Mouse (Mus musculus): Measurements from ENCODE around the gene Olfr1150-ps1. TPM values are rescaled to one million over a fixed set of nuclear protein-coding genes. Genes with fewer than 3 reads are reported as not detected.

Gene Olfr1150-ps1
- not detected for total RNA-seq (2021)

DNA sequence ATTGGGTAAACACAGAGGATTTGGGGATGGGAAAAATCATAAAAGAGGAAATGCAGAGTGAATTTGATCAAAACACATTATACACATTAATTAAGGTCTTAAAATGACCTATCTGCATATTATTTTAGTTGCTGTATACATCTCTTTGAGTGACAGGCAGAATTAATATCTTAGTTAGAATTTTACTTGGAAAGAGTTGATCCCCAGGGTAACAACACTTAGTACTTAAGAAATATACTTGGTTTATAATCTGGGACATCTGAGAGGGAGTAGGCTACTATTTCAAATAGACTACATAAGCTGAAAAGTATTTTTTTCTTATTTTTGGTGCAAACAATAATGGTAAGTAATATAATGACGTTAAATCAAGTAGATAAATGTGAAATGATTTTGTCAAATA lies at the start of gene Olfr1150-ps1:
Olfr1150-ps1 (plus strand) TSS at position 301 of the 400 bp plus-strand sequence.
- no peak for DNase-seq (ENCODE audit: extremely low spot score in 1 of 2, low spot score in 1 of 2)

GRCm38 (mm10) chr2:87800292-87800691 lies 43.5 kb upstream of the Olfr1150-ps1 start, which contains the start of gene Olfr1143:
Olfr1143 (plus strand) TSS chr2:87800592.
- DNase-seq (ENCODE audit: extremely low spot score in 1 of 2, low spot score in 1 of 2) = no peak

GRCm38 (mm10) chr2:87809522-87809921 lies 34.3 kb upstream of the Olfr1150-ps1 start, which contains the start of gene Olfr1145:
Olfr1145 (plus strand) TSS chr2:87809822.
- no peak for DNase-seq (ENCODE audit: extremely low spot score in 1 of 2, low spot score in 1 of 2)

- no peak for DNase-seq (ENCODE audit: extremely low spot score in 1 of 2, low spot score in 1 of 2)
These were observed 13.6 kb upstream of the Olfr1150-ps1 start, which contains the start of gene Olfr1148 for GRCm38 (mm10) chr2:87830233-87830632. Olfr1148 (plus strand) TSS chr2:87830533.

DNA sequence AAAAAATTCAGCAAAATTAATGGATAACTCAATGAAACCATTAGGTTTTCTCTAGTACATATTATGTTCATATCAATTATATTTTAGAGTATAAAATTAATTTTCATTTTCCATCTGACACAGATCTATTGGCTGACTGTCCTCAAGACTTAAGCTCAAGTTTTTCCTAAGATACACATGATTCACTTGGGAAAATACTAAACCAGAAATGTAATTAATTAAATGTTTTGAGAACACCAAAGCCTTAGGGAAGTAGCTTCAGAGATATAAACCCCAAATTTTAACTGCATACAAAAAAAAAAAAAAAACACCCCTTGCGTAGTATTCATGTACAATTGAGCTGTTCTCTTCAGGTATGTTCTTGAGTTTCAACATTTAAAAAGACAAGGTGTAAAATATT lies 11.8 kb downstream of the Olfr1150-ps1 start, which contains the start of gene Olfr1151:
Olfr1151 (plus strand) TSS at position 301 of the 400 bp plus-strand sequence.
- DNase-seq (ENCODE audit: extremely low spot score in 1 of 2, low spot score in 1 of 2) = no peak

GRCm38 (mm10) chr2:87866192-87866591 lies 22.4 kb downstream of the Olfr1150-ps1 start, which contains the start of gene Olfr1152:
Olfr1152 (plus strand) TSS chr2:87866492.
- DNase-seq (ENCODE audit: extremely low spot score in 1 of 2, low spot score in 1 of 2) = no peak

GRCm38 (mm10) chr2:87894662-87895061 lies 50.9 kb downstream of the Olfr1150-ps1 start, which contains the start of gene Olfr1153:
Olfr1153 (plus strand) TSS chr2:87894962.
- no peak for DNase-seq (ENCODE audit: extremely low spot score in 1 of 2, low spot score in 1 of 2)

Other genes starting within 250 kb of the Olfr1150-ps1 start
- not detected for gene Olfr1130, start 237.8 kb upstream of the Olfr1150-ps1 start, total RNA-seq (2021)
- gene Olfr1131, start 216.9 kb upstream of the Olfr1150-ps1 start, total RNA-seq (2021) = not detected
- gene Olfr1132, start 206.5 kb upstream of the Olfr1150-ps1 start, total RNA-seq (2021) = not detected
- not detected for gene Olfr1133, start 196.6 kb upstream of the Olfr1150-ps1 start, total RNA-seq (2021)
- gene Olfr1134, start 185.5 kb upstream of the Olfr1150-ps1 start, total RNA-seq (2021) = not detected
- gene Olfr1135, start 170.3 kb upstream of the Olfr1150-ps1 start, total RNA-seq (2021) = not detected
- not detected for gene Olfr1136, start 150.0 kb upstream of the Olfr1150-ps1 start, total RNA-seq (2021)
- gene Olfr1137, start 130.8 kb upstream of the Olfr1150-ps1 start, total RNA-seq (2021) = not detected
- gene Olfr1138, start 104.0 kb upstream of the Olfr1150-ps1 start, total RNA-seq (2021) = not detected
- gene Olfr1140, start 100.2 kb upstream of the Olfr1150-ps1 start, total RNA-seq (2021) = not detected
- gene Olfr1141, start 90.0 kb upstream of the Olfr1150-ps1 start, total RNA-seq (2021) = not detected
- gene Olfr152, start 64.5 kb upstream of the Olfr1150-ps1 start, total RNA-seq (2021) = not detected
- gene Olfr1143, start 43.4 kb upstream of the Olfr1150-ps1 start, total RNA-seq (2021) = not detected
- not detected for gene Olfr1145, start 34.2 kb upstream of the Olfr1150-ps1 start, total RNA-seq (2021)
- not detected for gene Olfr1148, start 13.5 kb upstream of the Olfr1150-ps1 start, total RNA-seq (2021)
- gene Olfr1151, start 11.9 kb downstream of the Olfr1150-ps1 start, total RNA-seq (2021) = not detected
- gene Olfr1152, start 22.5 kb downstream of the Olfr1150-ps1 start, total RNA-seq (2021) = not detected
- gene Olfr1153, start 51.0 kb downstream of the Olfr1150-ps1 start, total RNA-seq (2021) = not detected
- not detected for gene Olfr1154, start 61.2 kb downstream of the Olfr1150-ps1 start, total RNA-seq (2021)
- not detected for gene Olfr1155, start 101.1 kb downstream of the Olfr1150-ps1 start, total RNA-seq (2021)
- gene Olfr1156, start 109.1 kb downstream of the Olfr1150-ps1 start, total RNA-seq (2021) = under 1 TPM in 1 of 2 experiments, not detected in 1; 0.14 TPM
- gene Olfr1157, start 124.3 kb downstream of the Olfr1150-ps1 start, total RNA-seq (2021) = not detected
- gene Olfr74, start 130.7 kb downstream of the Olfr1150-ps1 start, total RNA-seq (2021) = not detected
- not detected for gene Olfr1158, start 146.1 kb downstream of the Olfr1150-ps1 start, total RNA-seq (2021)
- not detected for gene Olfr1160, start 164.3 kb downstream of the Olfr1150-ps1 start, total RNA-seq (2021)
- not detected for gene Olfr1161, start 178.8 kb downstream of the Olfr1150-ps1 start, total RNA-seq (2021)
- not detected for gene Olfr73, start 193.7 kb downstream of the Olfr1150-ps1 start, total RNA-seq (2021)
- gene Olfr1162, start 207.1 kb downstream of the Olfr1150-ps1 start, total RNA-seq (2021) = not detected
- gene Olfr1163, start 227.8 kb downstream of the Olfr1150-ps1 start, total RNA-seq (2021) = not detected
- not detected for gene Olfr1164, start 250.0 kb downstream of the Olfr1150-ps1 start, total RNA-seq (2021)

Measured in layer of hippocampus, postnatal 25 days (tissue).